Mouse (Mus musculus) MEL (cell line): ENCODE measurements at regions not wholly inside any gene's neighbourhood (a gene's known extent, or its start where the extent isn't known, plus 50 kb on each side); places are given as distances from the start of the nearest gene placed in this dataset.

Experiments used
- CTCF ChIP-seq, 3 experiments: IDR thresholded peaks in 2 of 3; conservative IDR thresholded peaks in 1 of 3; 2 replicates each; pipeline ENCODE4 v1.5.1; 2011 to 2012; ENCODE audit warnings: low read length in 3 of 3, low read depth in 2 of 3, mild to moderate bottlenecking in 2 of 3, improper control_type of control experiment in 1 of 3, inconsistent platforms in 1 of 3, mixed read lengths in 1 of 3, moderate library complexity in 1 of 3; ENCODE audit not compliant: control insufficient read depth in 1 of 3, insufficient read depth in 1 of 3, poor library complexity in 1 of 3, severe bottlenecking in 1 of 3
- EP300 ChIP-seq, 2 experiments: IDR thresholded peaks; 2 replicates each; pipeline ENCODE4 v1.6.1; 2011; ENCODE audit warnings: improper control_type of control experiment in 2 of 2, low read length in 2 of 2, low read depth in 1 of 2, mild to moderate bottlenecking in 1 of 2
- GATA1 ChIP-seq: IDR thresholded peaks from 2 replicates; pipeline ENCODE4 v1.6.1; 2011; ENCODE audit warnings: low read depth, low read length, improper control_type of control experiment
- MXI1 ChIP-seq: IDR thresholded peaks from 2 replicates; pipeline ENCODE4 v1.6.1; 2011; ENCODE audit warnings: mild to moderate bottlenecking, low read depth, low read length, improper control_type of control experiment
- POLR2A ChIP-seq, 2 experiments: IDR thresholded peaks; 2 replicates each; pipeline ENCODE4 v1.6.1; 2011 to 2012; ENCODE audit warnings: low read length in 2 of 2, mild to moderate bottlenecking in 2 of 2, control low read depth in 1 of 2, improper control_type of control experiment in 1 of 2, low read depth in 1 of 2, moderate library complexity in 1 of 2; ENCODE audit not compliant: control insufficient read depth in 1 of 2, insufficient read depth in 1 of 2, poor library complexity in 1 of 2
- TBP ChIP-seq: IDR thresholded peaks from 2 replicates; pipeline ENCODE4 v1.8.0; 2011; ENCODE audit warnings: low read depth, low read length, improper control_type of control experiment
- TCF12 ChIP-seq: IDR thresholded peaks from 2 replicates; pipeline ENCODE4 v1.6.1; 2014; ENCODE audit warnings: low read depth, mild to moderate bottlenecking, inconsistent platforms, low read length, improper control_type of control experiment, moderate library complexity

GRCm38 (mm10) chr5:106351348-106351747 is 106.6 kb downstream of the Barhl2 start:
- TF ChIP-seq TCF12, result no peak
- no peak for TF ChIP-seq POLR2A (IDR thresholded peaks at IDR 0.05; ENCODE audit: control insufficient read depth in 1 of 2, insufficient read depth in 1 of 2, low read depth in 1 of 2, low read length in 2 of 2, poor library complexity in 1 of 2)
- no peak for TF ChIP-seq EP300 (IDR thresholded peaks at IDR 0.05; ENCODE audit: low read depth in 1 of 2, low read length in 2 of 2)
- no peak for TF ChIP-seq TBP
- no peak for TF ChIP-seq CTCF (IDR thresholded peaks at IDR 0.05 in 2 of 3, conservative IDR thresholded peaks at IDR 0.05 in 1 of 3; ENCODE audit: control insufficient read depth in 1 of 3, insufficient read depth in 1 of 3, low read depth in 2 of 3, low read length in 3 of 3, poor library complexity in 1 of 3, severe bottlenecking in 1 of 3)
- TF ChIP-seq GATA1, result no peak
- no peak for TF ChIP-seq MXI1
